Mouse (Mus musculus): ENCODE results near the gene Insl5. TPM values are rescaled to one million over a fixed set of nuclear protein-coding genes. Genes with fewer than 3 reads are reported as not detected.

The Insl5 gene
- polyA plus RNA-seq, 1 experiment from 2014 or later: not detected

- H3K9me3 ChIP-seq (replicated peaks): no peaks in the 10 kb centered on the region
- H3K4me2 ChIP-seq: no peak overlapping the region
- WGBS: 76% methylated on average over 7 of the region's 7 CpGs
- 0 out of 2 replicates have a peak, but pooled peaks cover 14% of the 10 kb centered on the region for H3K4me1 ChIP-seq (replicated peaks)
- no peaks in the 10 kb centered on the region for H3K36me3 ChIP-seq
- no peak for ATAC-seq (ENCODE audit: insufficient number of reproducible peaks, low FRiP score)
- no peak overlapping the region for H3K4me3 ChIP-seq
- H3K27ac ChIP-seq (ENCODE audit: poor library complexity, severe bottlenecking): no peak overlapping the region
- H3K9ac ChIP-seq: no peak overlapping the region
- no peaks in the 10 kb centered on the region for H3K27me3 ChIP-seq (replicated peaks)
Observed at GRCm38 (mm10) chr4:103027745-103028144, 1.1 kb upstream of the Insl5 start.

GRCm38 (mm10) chr4:103013490-103013889 is 13.2 kb downstream of the Insl5 start:
- ATAC-seq (ENCODE audit: insufficient number of reproducible peaks, low FRiP score): no peak
- Histone ChIP-seq H3K9me3 (replicated peaks) (no peaks in the 10 kb centered on the region), H3K27ac (ENCODE audit: poor library complexity, severe bottlenecking) (no peak overlapping the region), H3K9ac (no peak overlapping the region), H3K4me1 (replicated peaks) (peaks cover 9% of the 10 kb centered on the region), H3K4me2 (peak overlapping the region; percentile 35), H3K27me3 (replicated peaks) (no peaks in the 10 kb centered on the region), H3K4me3 (no peak overlapping the region), H3K36me3 (no peaks in the 10 kb centered on the region)
- 3% methylated on average over 4 of the region's 4 CpGs for WGBS

GRCm38 (mm10) chr4:103011823-103012222 is 14.8 kb downstream of the Insl5 start:
- peaks cover 14% of the 10 kb centered on the region for H3K4me1 ChIP-seq (replicated peaks)
- 38% methylated on average over 7 of the region's 7 CpGs for WGBS
- H3K27ac ChIP-seq (ENCODE audit: poor library complexity, severe bottlenecking): no peak overlapping the region
- H3K4me2 ChIP-seq: no peak overlapping the region
- no peak overlapping the region for H3K9ac ChIP-seq
- ATAC-seq (ENCODE audit: insufficient number of reproducible peaks, low FRiP score): no peak
- no peak overlapping the region for H3K4me3 ChIP-seq
- H3K27me3 ChIP-seq (replicated peaks): no peaks in the 10 kb centered on the region
- no peaks in the 10 kb centered on the region for H3K36me3 ChIP-seq
- no peaks in the 10 kb centered on the region for H3K9me3 ChIP-seq (replicated peaks)

- Histone ChIP-seq H3K4me3 (no peak overlapping the region), H3K9me3 (replicated peaks) (no peaks in the 10 kb centered on the region), H3K9ac (no peak overlapping the region), H3K36me3 (no peaks in the 10 kb centered on the region), H3K27ac (ENCODE audit: poor library complexity, severe bottlenecking) (no peak overlapping the region), H3K4me1 (replicated peaks) (peaks cover 19% of the 10 kb centered on the region), H3K4me2 (no peak overlapping the region), H3K27me3 (replicated peaks) (no peaks in the 10 kb centered on the region)
- no peak for ATAC-seq (ENCODE audit: insufficient number of reproducible peaks, low FRiP score)
- WGBS: 89% methylated on average over 4 of the region's 4 CpGs
Observed at GRCm38 (mm10) chr4:103010734-103011133, 15.9 kb downstream of the Insl5 start.

GRCm38 (mm10) chr4:103006943-103007418 is 19.7 kb downstream of the Insl5 start:
- ATAC-seq (ENCODE audit: insufficient number of reproducible peaks, low FRiP score): no peak
- no peaks in the 10 kb centered on the region for H3K9me3 ChIP-seq (replicated peaks)
- no peaks in the 10 kb centered on the region for H3K36me3 ChIP-seq
- no peak overlapping the region for H3K27ac ChIP-seq (ENCODE audit: poor library complexity, severe bottlenecking)
- H3K9ac ChIP-seq: no peak overlapping the region
- 29% methylated on average over 4 of the region's 4 CpGs for WGBS
- H3K4me3 ChIP-seq: no peak overlapping the region
- peaks cover 14% of the 10 kb centered on the region for H3K4me1 ChIP-seq (replicated peaks)
- H3K4me2 ChIP-seq: no peak overlapping the region; the same call in 1 of the 2 replicates
- no peaks in the 10 kb centered on the region for H3K27me3 ChIP-seq (replicated peaks)

- no peak for ATAC-seq (ENCODE audit: insufficient number of reproducible peaks, low FRiP score)
- Histone ChIP-seq H3K4me1 (replicated peaks) (peaks cover 10% of the 10 kb centered on the region; the same call in 1 of the 2 replicates), H3K4me3 (no peak overlapping the region), H3K4me2 (no peak overlapping the region), H3K27ac (ENCODE audit: poor library complexity, severe bottlenecking) (no peak overlapping the region), H3K36me3 (no peaks in the 10 kb centered on the region), H3K9ac (no peak overlapping the region), H3K27me3 (replicated peaks) (no peaks in the 10 kb centered on the region), H3K9me3 (replicated peaks) (no peaks in the 10 kb centered on the region)
- 59% methylated on average over 5 of the region's 5 CpGs for WGBS
Observed at GRCm38 (mm10) chr4:103006266-103006665, 20.4 kb downstream of the Insl5 start.

GRCm38 (mm10) chr4:103005190-103005945 is 21.3 kb downstream of the Insl5 start:
- WGBS: 58% methylated on average over 15 of the region's 15 CpGs
- Histone ChIP-seq H3K4me3 (no peak overlapping the region), H3K4me1 (replicated peaks) (peaks cover 10% of the 10 kb centered on the region; the same call in 1 of the 2 replicates), H3K9me3 (replicated peaks) (no peaks in the 10 kb centered on the region), H3K27me3 (replicated peaks) (no peaks in the 10 kb centered on the region), H3K4me2 (no peak overlapping the region), H3K9ac (no peak overlapping the region), H3K27ac (ENCODE audit: poor library complexity, severe bottlenecking) (no peak overlapping the region), H3K36me3 (no peaks in the 10 kb centered on the region)
- no peak for ATAC-seq (ENCODE audit: insufficient number of reproducible peaks, low FRiP score)

GRCm38 (mm10) chr4:103004681-103005080 is 22.0 kb downstream of the Insl5 start:
- Histone ChIP-seq H3K4me1 (replicated peaks) (peaks cover 10% of the 10 kb centered on the region; the same call in 1 of the 2 replicates), H3K27me3 (replicated peaks) (no peaks in the 10 kb centered on the region), H3K4me2 (no peak overlapping the region), H3K9ac (no peak overlapping the region), H3K36me3 (no peaks in the 10 kb centered on the region), H3K9me3 (replicated peaks) (no peaks in the 10 kb centered on the region), H3K27ac (ENCODE audit: poor library complexity, severe bottlenecking) (no peak overlapping the region), H3K4me3 (no peak overlapping the region)
- ATAC-seq (ENCODE audit: insufficient number of reproducible peaks, low FRiP score): no peak
- WGBS: 84% methylated on average over 4 of the region's 4 CpGs

GRCm38 (mm10) chr4:102991685-102992084 is 35.0 kb downstream of the Insl5 start:
- 0 out of 2 replicates have a peak, but pooled peaks cover 7% of the 10 kb centered on the region for H3K4me1 ChIP-seq (replicated peaks)
- no peaks in the 10 kb centered on the region for H3K27me3 ChIP-seq (replicated peaks)
- no peak overlapping the region for H3K27ac ChIP-seq (ENCODE audit: poor library complexity, severe bottlenecking)
- no peak overlapping the region for H3K4me2 ChIP-seq
- no peak overlapping the region for H3K9ac ChIP-seq
- H3K9me3 ChIP-seq (replicated peaks): no peaks in the 10 kb centered on the region
- no peak overlapping the region for H3K4me3 ChIP-seq
- ATAC-seq (ENCODE audit: insufficient number of reproducible peaks, low FRiP score): no peak
- H3K36me3 ChIP-seq: no peaks in the 10 kb centered on the region
- WGBS: 83% methylated on average over 3 of the region's 3 CpGs

- WGBS: 81% methylated on average over 11 of the region's 11 CpGs
- Histone ChIP-seq H3K4me3 (no peak overlapping the region), H3K27ac (ENCODE audit: poor library complexity, severe bottlenecking) (no peak overlapping the region), H3K4me2 (no peak overlapping the region), H3K4me1 (replicated peaks) (0 out of 2 replicates have a peak, but pooled peaks cover 5% of the 10 kb centered on the region), H3K36me3 (no peaks in the 10 kb centered on the region), H3K9ac (no peak overlapping the region), H3K27me3 (replicated peaks) (no peaks in the 10 kb centered on the region), H3K9me3 (replicated peaks) (no peaks in the 10 kb centered on the region)
- no peak for ATAC-seq (ENCODE audit: insufficient number of reproducible peaks, low FRiP score)
Observed at GRCm38 (mm10) chr4:102990595-102991340, 35.9 kb downstream of the Insl5 start.

GRCm38 (mm10) chr4:102990016-102990415 is 36.6 kb downstream of the Insl5 start:
- no peak for ATAC-seq (ENCODE audit: insufficient number of reproducible peaks, low FRiP score)
- Histone ChIP-seq H3K27ac (ENCODE audit: poor library complexity, severe bottlenecking) (no peak overlapping the region), H3K36me3 (no peaks in the 10 kb centered on the region), H3K4me2 (no peak overlapping the region), H3K9me3 (replicated peaks) (no peaks in the 10 kb centered on the region), H3K27me3 (replicated peaks) (no peaks in the 10 kb centered on the region), H3K4me3 (no peak overlapping the region), H3K4me1 (replicated peaks) (0 out of 2 replicates have a peak, but pooled peaks cover 5% of the 10 kb centered on the region), H3K9ac (no peak overlapping the region)
- WGBS: 70% methylated on average over 4 of the region's 4 CpGs
